Mouse (Mus musculus) midbrain, postnatal 0 days (tissue): ENCODE results near the gene Gm43191. TPM values are rescaled to one million over a fixed set of nuclear protein-coding genes. Genes with fewer than 3 reads are reported as not detected.

Source experiments
- ATAC-seq: fragments of 200-750 bp; cut with Nextera tagmentation; 2 replicates; pipeline ENCODE4 v1.8.0; 2017; ENCODE audit warnings: moderate number of reproducible peaks, mild to moderate bottlenecking, moderate TSS enrichment, moderate library complexity; ENCODE audit not compliant: low FRiP score
- DNase-seq: peaks from one replicate; pipeline ENCODE4 v3.0.0-alpha.2; 2015; ENCODE audit warnings: low spot score
- H3K27ac ChIP-seq: fragments of 300-500 bp; sonication (generic); 2 replicates; pipeline ENCODE4 v1.5.1; 2014; ENCODE audit warnings: low read depth, mild to moderate bottlenecking, low read length, mixed read lengths
- H3K27me3 ChIP-seq: fragments of 300-500 bp; sonication (generic); 2 replicates; pipeline ENCODE4 v1.6.1; 2014; ENCODE audit warnings: low read length, control low read depth, mixed read lengths; ENCODE audit not compliant: insufficient read depth
- H3K36me3 ChIP-seq: fragments of 300-500 bp; sonication (generic); 2 replicates; pipeline ENCODE4 v1.6.1; 2014; ENCODE audit warnings: low read length, control low read depth, mixed read lengths; ENCODE audit not compliant: insufficient read depth
- H3K4me1 ChIP-seq: fragments of 300-500 bp; sonication (generic); 2 replicates; pipeline ENCODE4 v1.6.1; 2014; ENCODE audit warnings: mild to moderate bottlenecking, control low read depth, antibody characterized with exemption, low read length, mixed read lengths; ENCODE audit not compliant: insufficient read depth
- H3K4me2 ChIP-seq: fragments of 300-500 bp; sonication (generic); 2 replicates; pipeline ENCODE4 v1.6.1; 2014; ENCODE audit warnings: low read depth, mild to moderate bottlenecking, low read length, mixed read lengths; ENCODE audit not compliant: poor library complexity, severe bottlenecking
- H3K4me3 ChIP-seq: fragments of 300-500 bp; sonication (generic); 2 replicates; pipeline ENCODE4 v1.5.1; 2014; ENCODE audit warnings: low read depth, mild to moderate bottlenecking, low read length, moderate library complexity
- H3K9ac ChIP-seq: fragments of 300-500 bp; sonication (generic); replicated peaks from 2 replicates; pipeline ENCODE4 v1.6.1; 2014; ENCODE audit warnings: mild to moderate bottlenecking, low read length, moderate library complexity, mixed read lengths; ENCODE audit not compliant: poor library complexity, severe bottlenecking
- H3K9me3 ChIP-seq: fragments of 300-500 bp; sonication (generic); 2 replicates; pipeline ENCODE4 v1.6.1; 2016; ENCODE audit warnings: low read length, control low read depth
- CTCF ChIP-seq: IDR thresholded peaks from 2 replicates; pipeline ENCODE4 v1.5.1; 2016; ENCODE audit warnings: antibody characterized with exemption, mild to moderate bottlenecking
- WGBS: fragments of 180-500 bp; shearing (Covaris S2); extraction: QIAGEN DNeasy Blood & Tissue Kit; methylation state at CpG from one replicate; pipeline ENCODE4 v1.1.7; 2014; 5-methylcytosine and 5-hydroxymethylcytosine counted together
- polyA plus RNA-seq: library from polyadenylated mRNA; unstranded; fragments of >200 nt; fragmentation: Nextera tagmentation; extraction: Ambion mirVana; gene quantifications from 2 replicates; pipeline ENCODE4 v1.2.1, GENCODE M21; 2015
- total RNA-seq: library from RNA; depleted of rRNA; stranded (reverse); fragments of >200 nt; gene quantifications from 2 replicates; pipeline ENCODE4 v1.2.3, GENCODE M21; 2014

The Gm43191 gene
- total and polyA plus RNA-seq, 2 experiments from 2014 or later = not detected

- H3K36me3 ChIP-seq = peaks cover 27% of the 10 kb centered on the region
- 93% methylated on average over 7 of the region's 7 CpGs for WGBS
- DNase-seq (no peak), ATAC-seq (no peak)
- no peak for TF ChIP-seq CTCF
- no peaks in the 10 kb centered on the region for H3K4me1 ChIP-seq
- no peak overlapping the region for H3K4me2 ChIP-seq
- no peak overlapping the region for H3K9ac ChIP-seq
- H3K27ac ChIP-seq = no peak overlapping the region
- H3K27me3 ChIP-seq = no peaks in the 10 kb centered on the region
- H3K9me3 ChIP-seq = no peaks in the 10 kb centered on the region
- no peak overlapping the region for H3K4me3 ChIP-seq
Measured at GRCm38 (mm10) chr3:116648805-116649204, 32.3 kb downstream of the Gm43191 start.

GRCm38 (mm10) chr3:116646387-116646786, 34.7 kb downstream of the Gm43191 start:
- ATAC-seq (no peak), DNase-seq (no peak)
- TF ChIP-seq CTCF = no peak
- WGBS = 100% methylated on average over 1 of the region's 1 CpGs
- no peaks in the 10 kb centered on the region for H3K27me3 ChIP-seq
- no peak overlapping the region for H3K4me3 ChIP-seq
- H3K36me3 ChIP-seq = peaks cover 34% of the 10 kb centered on the region
- no peaks in the 10 kb centered on the region for H3K9me3 ChIP-seq
- no peak overlapping the region for H3K4me2 ChIP-seq
- H3K9ac ChIP-seq = no peak overlapping the region
- H3K4me1 ChIP-seq = no peaks in the 10 kb centered on the region
- H3K27ac ChIP-seq = no peak overlapping the region

- no peak for TF ChIP-seq CTCF
- no peak for DNase-seq
- Histone ChIP-seq H3K36me3 (peaks cover 56% of the 10 kb centered on the region), H3K27ac (no peak overlapping the region), H3K9me3 (no peaks in the 10 kb centered on the region), H3K4me1 (no peaks in the 10 kb centered on the region), H3K9ac (no peak overlapping the region), H3K4me3 (no peak overlapping the region), H3K4me2 (no peak overlapping the region), H3K27me3 (no peaks in the 10 kb centered on the region)
- WGBS = 89% methylated on average over 2 of the region's 2 CpGs
- no peak for ATAC-seq
Measured at GRCm38 (mm10) chr3:116642373-116642772, 38.7 kb downstream of the Gm43191 start.

- Histone ChIP-seq H3K27me3 (no peaks in the 10 kb centered on the region), H3K9ac (no peak overlapping the region), H3K4me2 (no peak overlapping the region), H3K9me3 (no peaks in the 10 kb centered on the region), H3K36me3 (peaks cover 54% of the 10 kb centered on the region), H3K27ac (no peak overlapping the region), H3K4me1 (no peaks in the 10 kb centered on the region), H3K4me3 (no peak overlapping the region)
- no peak for TF ChIP-seq CTCF
- DNase-seq (no peak), ATAC-seq (no peak)
- 91% methylated on average over 6 of the region's 6 CpGs for WGBS
Measured at GRCm38 (mm10) chr3:116641811-116642371, 39.2 kb downstream of the Gm43191 start.

GRCm38 (mm10) chr3:116640024-116640423, 41.0 kb downstream of the Gm43191 start:
- ATAC-seq = no peak
- 93% methylated on average over 1 of the region's 1 CpGs for WGBS
- no peaks in the 10 kb centered on the region for H3K27me3 ChIP-seq

GRCm38 (mm10) chr3:116638572-116638971, 42.5 kb downstream of the Gm43191 start:
- Histone ChIP-seq H3K36me3 (peaks cover 58% of the 10 kb centered on the region), H3K4me2 (no peak overlapping the region), H3K4me3 (no peak overlapping the region), H3K4me1 (no peaks in the 10 kb centered on the region), H3K27me3 (no peaks in the 10 kb centered on the region), H3K9me3 (no peaks in the 10 kb centered on the region), H3K27ac (no peak overlapping the region), H3K9ac (no peak overlapping the region)
- no peak for TF ChIP-seq CTCF
- ATAC-seq (no peak), DNase-seq (no peak)
- 93% methylated on average over 7 of the region's 7 CpGs for WGBS

More at GRCm38 (mm10) chr3:116640024-116640423, 41.0 kb downstream of the Gm43191 start:
- DNase-seq = no peak
- Histone ChIP-seq H3K4me1 (no peaks in the 10 kb centered on the region), H3K36me3 (peaks cover 48% of the 10 kb centered on the region), H3K9ac (no peak overlapping the region), H3K4me2 (no peak overlapping the region), H3K27ac (no peak overlapping the region), H3K4me3 (no peak overlapping the region), H3K9me3 (no peaks in the 10 kb centered on the region)
- no peak for TF ChIP-seq CTCF
